Mouse (Mus musculus): ENCODE results near the gene Twnk.

Gene Twnk

DNA sequence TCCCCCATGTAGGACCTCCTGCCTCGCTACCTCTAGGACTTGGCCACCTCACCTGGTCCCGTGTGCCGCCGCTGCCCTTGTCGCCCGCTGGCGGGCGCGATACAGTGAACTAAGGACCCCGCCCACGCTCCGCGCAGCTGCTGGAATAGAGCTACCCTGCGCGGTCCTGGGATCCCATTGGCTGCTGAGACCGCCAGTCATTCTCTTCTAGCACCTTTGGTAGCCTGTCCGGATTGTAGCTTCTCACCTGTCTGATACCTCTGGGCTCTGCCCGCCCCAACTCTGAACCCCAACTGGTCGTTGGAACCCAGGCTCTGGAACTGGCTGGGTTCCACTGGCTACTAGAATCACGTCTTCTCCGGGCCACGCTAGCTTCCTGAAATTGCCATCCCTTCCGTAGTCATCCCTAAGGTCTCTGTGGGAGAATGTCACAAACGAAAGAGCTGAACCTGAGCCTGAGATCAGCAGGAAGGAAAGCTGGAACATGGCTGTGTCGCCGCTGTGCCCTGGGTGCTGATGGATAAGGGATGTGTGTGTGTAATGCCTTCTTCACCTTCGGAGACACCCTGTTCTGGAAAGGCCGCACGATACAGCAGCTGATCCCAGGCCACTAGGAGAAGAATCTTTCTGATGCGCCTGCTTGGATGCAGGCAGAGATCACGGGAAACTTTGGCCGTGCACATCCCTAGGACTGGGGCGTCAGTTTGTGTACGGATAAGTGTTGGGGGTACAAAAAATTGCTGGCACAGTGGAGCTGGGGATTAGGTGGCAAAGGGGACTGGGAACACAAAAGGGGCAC lies 41.3 kb downstream of the Twnk start:
- POLR2A ChIA-PET = interaction anchor here in 3 of 4 experiments (0.6 to 7.2 kb wide), 48 partner anchors 8 to 484 kb away, joined by 3 to 107 read pairs (median 4); partner anchors contain the start of genes Kazald1 (in 3 of the 3), Mrpl43 (in 3 of the 3), Twnk (in 3 of the 3) and Lzts2 (in 2 of the 3)
- CTCF ChIA-PET = interaction anchor here (0.5 to 15.3 kb wide), 60 partner anchors 9 to 1140 kb away, joined by 3 to 273 read pairs (median 5); partner anchors contain the start of genes Kazald1 (in 3 of the 4), Lzts2 (in 2 of the 4), Twnk (in 2 of the 4) and Mrpl43 (in 1 of the 4)

DNA sequence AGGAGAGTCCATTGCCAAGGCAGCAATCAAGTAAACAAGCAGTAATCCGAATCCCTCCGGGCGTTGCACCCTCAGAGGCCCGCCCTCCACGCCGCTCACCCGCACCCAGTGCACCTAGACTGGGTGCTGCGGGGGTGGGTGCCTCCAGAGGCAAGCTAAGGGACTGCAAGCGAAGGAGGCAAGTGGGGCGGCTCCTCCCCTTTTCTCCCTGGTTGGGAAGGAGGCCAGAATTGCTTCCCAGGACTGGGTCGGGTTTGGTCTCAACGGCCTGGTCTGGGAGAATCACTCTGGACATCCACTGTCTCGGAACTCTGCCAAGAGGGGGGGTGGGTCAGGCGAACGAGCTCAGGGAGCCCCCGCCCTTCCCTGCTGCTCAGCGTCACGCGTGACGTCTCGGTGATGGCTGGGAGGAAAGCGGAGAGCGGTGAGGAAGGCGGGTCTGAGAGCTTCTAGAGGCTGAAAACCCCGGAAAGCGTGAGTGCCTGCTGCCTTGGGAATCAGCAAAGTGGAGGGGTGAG lies 42.0 kb downstream of the Twnk start, which contains the start of gene Sfxn3:
Sfxn3 (plus strand) TSS at position 87 of the 518 bp plus-strand sequence.
- POLR2A ChIA-PET = interaction anchor here (0.5 to 7.2 kb wide), 42 partner anchors 10 to 493 kb away, joined by 3 to 107 read pairs (median 4); partner anchors contain the start of genes Kazald1 (in 3 of the 4), Lzts2 (in 2 of the 4), Mrpl43 (in 2 of the 4) and Twnk (in 2 of the 4)
- CTCF ChIA-PET = interaction anchor here (0.5 to 15.3 kb wide), 52 partner anchors 9 to 529 kb away, joined by 3 to 273 read pairs (median 6); partner anchors contain the start of genes Kazald1 (in 3 of the 4), Lzts2 (in 2 of the 4), Mrpl43 (in 1 of the 4) and Twnk (in 1 of the 4)

DNA sequence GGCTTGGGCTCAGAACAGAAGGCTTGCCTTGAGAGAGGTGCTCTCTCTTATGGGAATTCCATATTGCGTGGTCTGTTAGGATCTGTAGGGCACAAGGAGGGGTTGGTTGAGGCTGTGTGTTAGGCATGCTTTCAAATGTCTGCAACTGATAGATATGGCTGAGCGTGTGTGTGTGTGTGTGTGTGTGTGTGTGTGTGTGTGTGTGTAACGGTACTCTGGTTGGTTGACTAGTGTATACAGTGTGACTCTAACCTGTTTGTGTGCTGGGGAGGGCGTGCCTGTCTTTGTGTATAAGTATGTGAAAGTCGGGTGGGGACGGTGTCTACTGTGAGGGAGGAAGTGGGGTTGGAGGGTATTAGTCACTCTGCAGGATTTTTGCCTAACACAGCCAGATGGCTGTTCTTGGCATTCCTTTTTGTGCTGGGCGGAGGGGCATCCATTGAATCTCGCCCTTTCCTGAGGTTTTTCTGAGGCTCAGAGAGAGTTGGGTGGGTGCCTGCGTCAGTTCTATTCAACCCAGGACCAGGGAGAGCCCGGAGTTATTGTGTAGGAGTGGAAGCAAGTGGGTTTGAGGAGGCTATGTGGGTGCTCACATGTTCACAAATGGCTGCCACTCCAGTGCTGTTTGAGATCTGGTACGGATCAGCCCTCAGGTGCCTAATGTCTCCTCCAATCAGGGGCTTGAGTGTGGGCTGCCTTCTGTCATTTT lies 42.6 kb downstream of the Twnk start:
- ChIA-PET CTCF (interaction anchor here (0.5 to 15.3 kb wide), 47 partner anchors 8 to 529 kb away, joined by 3 to 273 read pairs (median 6); partner anchors contain the start of genes Kazald1 (in 3 of the 4), Twnk (in 2 of the 4), Lzts2 (in 1 of the 4) and Mrpl43 (in 1 of the 4)), POLR2A (interaction anchor here (0.5 to 7.2 kb wide), 40 partner anchors 9 to 493 kb away, joined by 3 to 107 read pairs (median 4); partner anchors contain the start of genes Kazald1 (in 3 of the 4), Lzts2 (in 2 of the 4), Mrpl43 (in 2 of the 4) and Twnk (in 2 of the 4))

DNA sequence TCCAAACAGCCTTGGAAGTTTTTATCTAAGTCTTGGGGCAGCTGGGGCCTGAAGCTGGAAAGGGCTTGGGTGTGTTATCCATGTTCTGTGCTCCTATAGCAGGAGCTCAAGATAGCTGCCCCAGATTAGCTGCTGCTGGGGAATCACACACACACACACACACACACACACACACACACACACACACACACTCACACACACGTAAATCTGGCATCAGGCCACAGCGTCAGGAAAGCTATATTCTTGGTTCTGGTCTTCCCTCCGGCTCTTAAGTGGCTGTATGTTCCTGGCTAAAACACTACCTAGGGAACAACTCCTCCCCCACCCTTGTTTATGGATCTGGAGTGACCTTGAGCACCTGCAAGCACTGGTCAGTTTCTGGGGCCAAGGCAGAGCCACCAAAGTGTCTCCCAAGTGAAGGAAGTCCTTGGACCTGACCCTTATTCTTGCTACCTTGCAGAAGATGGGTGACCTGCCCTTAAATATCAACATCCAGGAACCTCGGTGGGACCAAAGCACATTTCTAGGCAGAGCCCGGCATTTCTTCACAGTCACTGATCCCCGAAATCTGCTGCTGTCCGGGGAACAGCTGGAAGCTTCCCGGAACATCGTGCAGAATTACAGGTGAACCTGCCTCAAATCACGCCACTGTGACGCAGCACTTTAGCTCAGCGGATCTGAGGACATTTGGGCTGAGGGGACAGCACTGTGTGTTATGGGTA lies 43.3 kb downstream of the Twnk start:
- ChIA-PET POLR2A (interaction anchor here in 2 of 4 experiments (0.6 to 7.2 kb wide), 14 partner anchors 10 to 94 kb away, joined by 3 to 107 read pairs (median 5); partner anchors contain the start of genes Kazald1 (in 2 of the 2), Mrpl43 (in 1 of the 2) and Twnk (in 1 of the 2)), CTCF (interaction anchor here (0.5 to 15.3 kb wide), 15 partner anchors 9 to 364 kb away, joined by 3 to 273 read pairs (median 14); partner anchors contain the start of genes Kazald1 (in 1 of the 4) and Twnk (in 1 of the 4))

DNA sequence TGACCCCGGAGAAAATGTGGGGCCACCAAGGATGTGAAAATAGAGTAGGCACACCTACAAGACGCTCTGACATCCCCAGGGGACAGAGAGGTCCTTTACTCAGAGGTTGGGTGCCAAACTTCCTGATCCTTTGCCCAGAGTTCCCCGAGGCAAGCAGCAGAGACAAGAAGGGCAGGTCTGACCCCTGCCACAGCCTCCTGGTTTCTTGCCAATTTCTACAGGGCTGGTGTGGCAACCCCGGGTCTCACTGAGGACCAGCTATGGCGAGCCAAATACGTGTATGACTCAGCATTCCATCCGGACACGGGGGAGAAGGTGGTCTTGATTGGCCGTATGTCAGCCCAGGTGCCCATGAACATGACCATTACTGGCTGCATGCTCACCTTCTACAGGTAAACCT lies 44.1 kb downstream of the Twnk start:
- POLR2A ChIA-PET = interaction anchor here in 2 of 4 experiments (0.7 to 7.2 kb wide), 7 partner anchors 9 to 26 kb away, joined by 3 to 107 read pairs (median 6); partner anchors contain the start of gene Kazald1 (in 2 of the 2)

DNA sequence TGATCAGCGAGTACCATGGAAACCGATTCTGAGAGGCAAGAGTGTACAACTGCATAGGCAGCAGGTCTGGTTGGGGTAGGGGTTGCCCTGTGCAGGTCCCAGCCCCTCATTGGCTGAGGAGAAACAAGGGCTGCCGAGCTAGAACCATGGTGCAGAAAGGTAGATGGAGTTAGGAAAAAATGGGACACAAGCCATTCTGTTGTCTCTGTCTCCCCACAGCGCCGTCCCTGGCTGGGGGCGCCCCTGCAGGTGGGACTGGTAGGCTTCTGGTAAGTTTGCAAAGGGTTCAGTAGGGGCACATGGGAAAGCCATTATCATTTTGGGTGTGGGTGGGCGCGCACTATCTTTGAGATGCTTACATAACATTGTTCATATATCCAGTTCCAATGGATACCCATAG lies 48.0 kb downstream of the Twnk start:
- POLR2A ChIA-PET = interaction anchor here in 3 of 4 experiments (0.5 to 1.8 kb wide), 7 partner anchors 12 to 108 kb away, joined by 3 to 9 read pairs (median 3); partner anchors contain the start of gene Kazald1 (in 2 of the 3)
- CTCF ChIA-PET = interaction anchor here (0.5 to 3.5 kb wide), 10 partner anchors 11 to 380 kb away, joined by 3 to 22 read pairs (median 5); no protein-coding TSS in a partner anchor

More for the DNA sequence above, 44.1 kb downstream of the Twnk start:
- CTCF ChIA-PET = interaction anchor here in 2 of 4 experiments (0.7 to 15.3 kb wide), 6 partner anchors 9 to 23 kb away, joined by 3 to 273 read pairs (median 58); no protein-coding TSS in a partner anchor

DNA sequence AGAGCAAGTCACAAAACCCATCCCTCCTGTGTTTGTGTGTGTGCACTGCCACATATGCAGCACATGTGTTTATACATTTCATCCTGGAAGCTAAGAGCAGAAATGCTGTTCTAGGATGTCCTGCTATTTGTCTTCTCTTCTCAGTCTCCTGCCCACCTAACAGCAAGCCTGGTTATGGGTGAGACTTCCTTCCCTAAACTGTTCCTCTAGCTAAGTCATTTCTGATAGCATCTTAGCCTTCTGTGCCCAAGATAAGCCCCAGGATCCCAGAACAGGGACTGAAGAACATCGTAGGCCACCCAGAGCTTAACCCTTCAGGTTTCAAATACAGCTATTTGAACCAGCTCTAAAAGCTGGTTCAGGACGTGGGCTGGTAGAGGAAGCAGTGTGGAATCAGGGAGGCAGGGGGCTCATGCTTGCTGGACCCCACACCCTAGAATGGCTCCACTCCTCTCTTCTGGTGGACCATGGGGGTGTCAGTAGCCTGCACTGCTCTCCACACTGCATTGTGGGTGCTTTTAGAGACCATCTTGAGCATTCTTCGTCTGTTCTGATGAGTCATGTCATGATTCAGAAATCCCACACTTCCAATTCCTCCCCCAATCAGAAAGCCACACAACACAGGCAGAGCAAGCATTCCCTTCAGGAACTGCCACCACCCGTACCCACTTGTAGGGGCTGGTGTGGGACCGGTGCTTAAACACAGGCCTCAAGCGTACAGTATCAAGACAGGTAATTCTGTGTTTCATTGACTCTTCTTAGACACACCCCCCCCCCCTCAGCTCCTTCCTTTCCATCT lies 49.6 kb downstream of the Twnk start:
- CTCF ChIA-PET = interaction anchor here (0.6 to 6.0 kb wide), 11 partner anchors 8 to 568 kb away, joined by 3 to 138 read pairs (median 5); partner anchors contain the start of genes Pdzd7 (in 1 of the 4) and Sfxn3 (in 1 of the 4)
- POLR2A ChIA-PET = interaction anchor here in 3 of 4 experiments (0.6 to 8.2 kb wide), 8 partner anchors 7 to 292 kb away, joined by 3 to 77 read pairs (median 3); partner anchors contain the start of genes Kazald1 (in 1 of the 3), Pdzd7 (in 1 of the 3) and Sfxn3 (in 1 of the 3)

DNA sequence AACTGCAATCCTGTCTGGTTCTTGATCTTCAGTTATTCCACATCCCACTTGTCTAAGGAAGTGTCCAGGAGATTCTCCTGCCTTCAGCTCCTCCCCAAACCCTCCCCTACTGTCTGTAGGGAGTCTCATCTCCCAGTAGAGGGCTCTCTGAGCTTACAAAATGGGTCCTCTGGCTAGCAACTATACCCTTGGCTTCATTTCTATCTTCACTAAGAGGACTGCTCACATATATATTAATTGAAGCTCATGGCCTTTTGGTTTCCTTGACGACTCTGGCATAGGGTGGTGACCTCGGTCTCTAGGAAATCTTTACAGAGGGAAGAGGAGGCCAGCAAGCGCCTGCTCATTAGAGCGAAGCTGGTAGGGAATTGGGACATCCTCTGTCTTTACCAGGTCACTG lies 50.9 kb downstream of the Twnk start:
- CTCF ChIA-PET = interaction anchor here (0.5 to 7.7 kb wide), 72 partner anchors 8 to 1282 kb away, joined by 3 to 138 read pairs (median 4); partner anchors contain the start of genes Sfxn3 (in 4 of the 4), Kazald1 (in 3 of the 4), Lzts2 (in 2 of the 4) and Tlx1 (in 2 of the 4)
- POLR2A ChIA-PET = interaction anchor here in 3 of 4 experiments (0.7 to 8.2 kb wide), 27 partner anchors 9 to 387 kb away, joined by 3 to 116 read pairs (median 4); partner anchors contain the start of genes Sfxn3 (in 3 of the 3), Kazald1 (in 2 of the 3), Pdzd7 (in 2 of the 3) and Lzts2 (in 1 of the 3)

DNA sequence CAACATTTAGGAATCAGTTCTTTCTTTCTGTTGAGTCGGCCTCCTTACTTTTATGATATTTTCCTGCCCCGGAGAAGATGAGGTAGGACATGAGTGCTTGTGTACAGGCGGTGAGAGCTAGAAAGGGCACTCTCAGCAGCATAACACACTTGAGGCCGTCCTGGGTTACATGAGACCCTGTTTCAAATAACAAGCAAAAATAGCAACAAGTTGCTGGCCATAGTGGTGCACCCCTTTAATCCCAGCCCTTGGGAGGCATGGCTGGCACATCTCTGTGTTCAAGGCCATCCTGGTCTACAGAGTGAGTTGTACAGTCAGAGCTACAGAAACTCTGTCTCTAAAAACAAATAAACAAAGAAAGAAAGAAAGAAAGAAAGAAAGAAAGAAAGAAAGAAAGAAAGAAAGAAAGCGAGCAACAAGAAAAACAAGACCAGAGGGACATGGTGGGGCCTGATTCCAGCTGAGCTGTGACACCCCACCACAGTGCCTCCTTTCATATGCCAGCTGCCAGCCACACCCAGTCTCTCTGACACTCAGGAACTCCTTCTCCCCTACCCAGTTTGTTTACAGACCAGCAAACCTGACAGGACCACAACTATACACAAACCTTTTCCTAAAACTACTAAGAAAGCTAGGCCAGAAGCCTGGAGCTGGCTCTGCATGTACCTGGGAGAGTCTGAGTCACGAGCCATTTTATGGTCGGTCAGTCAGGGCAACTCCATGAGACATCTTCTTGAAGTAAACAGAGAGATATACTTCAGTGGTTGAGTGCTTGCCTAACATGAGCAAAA lies 51.6 kb downstream of the Twnk start:
- POLR2A ChIA-PET = interaction anchor here in 3 of 4 experiments (0.6 to 8.2 kb wide), 49 partner anchors 9 to 342 kb away, joined by 3 to 116 read pairs (median 6); partner anchors contain the start of genes Kazald1 (in 3 of the 3), Sfxn3 (in 3 of the 3), Lzts2 (in 2 of the 3) and Pdzd7 (in 2 of the 3)

DNA sequence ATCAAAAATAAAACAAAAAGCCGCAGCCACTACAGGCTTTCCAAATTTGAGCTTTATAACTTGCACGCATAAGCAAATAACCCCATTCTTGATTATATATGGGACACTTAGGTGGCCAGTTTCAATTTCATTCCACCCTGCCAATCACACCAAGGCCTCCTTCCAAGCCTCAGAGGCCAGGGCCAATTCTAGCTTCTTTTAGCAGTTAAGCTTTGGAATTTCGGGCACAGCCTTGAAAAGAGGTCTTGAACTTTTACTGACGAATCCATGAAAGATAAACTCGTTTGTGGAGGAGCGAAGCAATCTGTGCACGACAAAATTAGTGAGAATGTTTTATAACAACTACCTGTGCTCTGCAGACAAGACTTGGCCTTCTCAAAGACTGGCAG lies 52.3 kb downstream of the Twnk start:
- ChIA-PET POLR2A (interaction anchor here in 3 of 4 experiments (0.6 to 8.2 kb wide), 57 partner anchors 10 to 1248 kb away, joined by 3 to 116 read pairs (median 5); partner anchors contain the start of genes Kazald1 (in 3 of the 3), Sfxn3 (in 3 of the 3), Lzts2 (in 2 of the 3) and Mrpl43 (in 2 of the 3)), CTCF (interaction anchor here (0.5 to 7.7 kb wide), 40 partner anchors 8 to 237 kb away, joined by 3 to 138 read pairs (median 6); partner anchors contain the start of genes Kazald1 (in 4 of the 4), Sfxn3 (in 4 of the 4), Lzts2 (in 1 of the 4) and Pdzd7 (in 1 of the 4))

More for the DNA sequence above, 51.6 kb downstream of the Twnk start:
- CTCF ChIA-PET = interaction anchor here (0.5 to 7.7 kb wide), 66 partner anchors 7 to 607 kb away, joined by 3 to 138 read pairs (median 6); partner anchors contain the start of genes Kazald1 (in 4 of the 4), Sfxn3 (in 4 of the 4), Tlx1 (in 2 of the 4) and Lzts2 (in 1 of the 4)

DNA sequence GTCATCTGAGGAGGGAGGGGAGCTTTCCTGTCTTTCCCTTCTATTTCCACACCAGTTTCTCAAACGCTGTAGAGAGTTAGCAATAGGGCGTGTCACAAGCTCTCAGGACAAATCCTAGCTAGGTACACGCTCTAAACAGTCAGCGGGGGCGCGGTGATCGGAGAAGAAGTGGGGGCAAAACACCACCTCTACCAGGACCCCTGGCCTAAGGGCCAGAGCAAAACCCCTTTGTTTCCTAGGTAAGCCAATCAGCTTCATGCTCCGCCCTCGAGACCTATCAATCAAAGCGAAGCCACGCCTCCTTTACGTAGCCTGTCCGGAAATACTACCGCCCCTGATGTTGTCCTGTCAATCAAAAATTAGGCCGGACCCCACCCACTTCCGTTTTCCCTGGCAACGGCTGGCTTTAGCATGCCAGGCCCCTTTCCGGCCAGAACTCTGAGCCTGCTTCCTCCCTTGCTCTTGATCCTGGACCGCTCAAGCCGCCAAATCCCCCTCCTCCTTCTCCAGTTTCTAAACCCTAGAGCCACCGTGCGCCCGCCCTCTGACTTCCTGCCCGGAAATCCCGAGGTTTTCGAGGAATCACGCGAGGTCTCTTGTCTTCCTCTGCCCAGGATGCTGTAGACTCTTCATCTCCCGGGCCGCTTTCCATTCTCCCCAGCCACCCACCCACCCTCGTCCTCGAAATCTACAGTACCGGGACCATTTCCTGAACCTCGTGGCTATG lies 52.8 kb downstream of the Twnk start:
- ChIA-PET CTCF (interaction anchor here (0.5 to 7.7 kb wide), 41 partner anchors 8 to 236 kb away, joined by 3 to 138 read pairs (median 5); partner anchors contain the start of genes Kazald1 (in 4 of the 4), Sfxn3 (in 4 of the 4), Pdzd7 (in 1 of the 4) and Slf2 (in 1 of the 4)), POLR2A (interaction anchor here (0.5 to 8.2 kb wide), 61 partner anchors 9 to 1249 kb away, joined by 3 to 116 read pairs (median 4); partner anchors contain the start of genes Kazald1 (in 3 of the 4), Sfxn3 (in 3 of the 4), Lzts2 (in 2 of the 4) and Mrpl43 (in 2 of the 4))

DNA sequence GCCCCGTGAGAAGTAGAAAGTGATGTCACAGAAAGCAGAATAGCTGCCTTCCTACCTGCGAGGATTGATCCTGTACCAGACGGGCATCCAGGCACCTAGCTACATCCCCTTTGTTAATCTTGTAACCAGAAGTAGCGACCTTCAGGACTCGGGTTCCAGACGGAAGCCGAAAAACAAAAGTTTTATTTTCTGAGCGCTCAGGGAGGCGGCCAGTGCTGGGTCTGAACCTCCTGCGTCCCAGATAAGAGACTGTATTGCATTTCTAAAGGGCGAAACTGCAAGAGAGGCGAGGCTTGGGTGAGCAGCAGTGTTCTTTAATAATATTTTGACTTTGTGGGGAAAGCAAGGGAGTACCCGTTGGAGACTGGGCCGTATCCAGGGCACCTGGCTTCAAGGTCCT lies 53.4 kb downstream of the Twnk start:
- CTCF ChIA-PET = interaction anchor here (0.5 to 7.7 kb wide), 35 partner anchors 9 to 161 kb away, joined by 3 to 138 read pairs (median 6); partner anchors contain the start of genes Kazald1 (in 4 of the 4), Sfxn3 (in 4 of the 4), Pdzd7 (in 1 of the 4) and Slf2 (in 1 of the 4)
- POLR2A ChIA-PET = interaction anchor here (0.5 to 8.2 kb wide), 40 partner anchors 11 to 1202 kb away, joined by 3 to 116 read pairs (median 5); partner anchors contain the start of genes Kazald1 (in 3 of the 4), Sfxn3 (in 3 of the 4), Lzts2 (in 2 of the 4) and Pdzd7 (in 2 of the 4)

Measured in embryonic stem cell, embryonic (primary cell).